Mouse (Mus musculus) testis, adult 2 months (tissue): ENCODE results near the gene Shb.

Source experiments
- CTCF ChIP-seq: fragments of 200-500 bp; IDR thresholded peaks from 2 replicates; pipeline ENCODE4 v1.5.1; 2012; ENCODE audit warnings: low read depth, mild to moderate bottlenecking, inconsistent platforms, low read length, moderate library complexity; ENCODE audit not compliant: control insufficient read depth, insufficient read depth, insufficient replicate concordance
- POLR2A ChIP-seq: fragments of 200-500 bp; IDR thresholded peaks from 2 replicates; pipeline ENCODE4 v1.6.1; 2012; ENCODE audit warnings: low read depth, mild to moderate bottlenecking, inconsistent platforms, low read length, moderate library complexity; ENCODE audit not compliant: control insufficient read depth

DNA sequence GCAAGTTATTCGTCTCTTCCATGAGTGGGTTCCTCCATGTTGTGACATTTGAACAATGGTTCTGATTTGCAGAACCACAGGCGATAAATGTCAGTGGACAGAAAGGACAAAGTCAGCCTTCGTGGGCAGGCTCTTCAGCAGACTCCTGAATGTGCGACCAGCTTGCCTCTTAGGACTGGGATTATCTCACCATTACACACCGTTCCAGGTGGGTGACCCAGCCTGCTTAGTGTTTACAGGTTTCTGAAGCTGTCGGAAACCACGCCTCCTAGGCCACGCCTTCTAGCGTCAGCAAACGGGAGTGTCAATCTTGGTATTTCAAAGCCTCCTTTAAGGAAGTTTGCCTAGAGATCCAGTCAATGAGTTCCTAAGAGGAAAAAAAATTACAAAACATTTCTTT is 123.0 kb downstream of the Shb start:
- no peak for TF ChIP-seq CTCF
- no peak for TF ChIP-seq POLR2A
